Mouse (Mus musculus) small intestine, adult 2 months (tissue): Measurements from ENCODE around the gene Slc35e3. TPM values are rescaled to one million over a fixed set of nuclear protein-coding genes. Genes with fewer than 3 reads are reported as not detected.

Experiments
- H3K27ac ChIP-seq: fragments of 200-500 bp; 2 replicates; pipeline ENCODE4 v1.5.1; 2012; ENCODE audit warnings: low read depth, low read length, control low read depth, inconsistent platforms; ENCODE audit not compliant: insufficient read depth
- H3K27me3 ChIP-seq: fragments of 200-500 bp; 2 replicates; pipeline ENCODE4 v1.6.1; 2012; ENCODE audit warnings: mild to moderate bottlenecking, moderate library complexity, low read length, inconsistent platforms; ENCODE audit not compliant: control insufficient read depth, insufficient read depth
- H3K36me3 ChIP-seq: fragments of 200-500 bp; 2 replicates; pipeline ENCODE4 v1.6.1; 2012; ENCODE audit warnings: mild to moderate bottlenecking, low read length, control low read depth, inconsistent platforms; ENCODE audit not compliant: control insufficient read depth, insufficient read depth
- H3K4me1 ChIP-seq: fragments of 200-500 bp; 2 replicates; pipeline ENCODE4 v1.6.1; 2012; ENCODE audit warnings: low read length, inconsistent platforms, mixed read lengths; ENCODE audit not compliant: control insufficient read depth, insufficient read depth, insufficient read length
- H3K4me3 ChIP-seq: fragments of 200-500 bp; 2 replicates; pipeline ENCODE4 v1.5.1; 2012; ENCODE audit warnings: low read depth, mild to moderate bottlenecking, control low read depth, inconsistent platforms, low read length, moderate library complexity
- CTCF ChIP-seq: fragments of 200-500 bp; IDR thresholded peaks from 2 replicates; pipeline ENCODE4 v1.5.1; 2012; ENCODE audit warnings: low read depth, mild to moderate bottlenecking, control low read depth, inconsistent platforms, low read length, moderate library complexity, mixed read lengths; ENCODE audit not compliant: insufficient replicate concordance, insufficient read length; ENCODE audit errors: extremely low read depth
- POLR2A ChIP-seq: fragments of 200-500 bp; IDR thresholded peaks from 2 replicates; pipeline ENCODE4 v1.6.1; 2012; ENCODE audit warnings: low read depth, mild to moderate bottlenecking, control low read depth, inconsistent platforms, low read length, moderate library complexity
- WGBS: fragments of 180-500 bp; shearing (Covaris S2); methylation state at CpG from one replicate; pipeline ENCODE4 v1.1.7; 2018; 5-methylcytosine and 5-hydroxymethylcytosine counted together
- polyA plus RNA-seq: library from polyadenylated mRNA; depleted of rRNA; stranded (reverse); fragments of >200 nt; gene quantifications from 2 replicates; pipeline ENCODE4 v1.2.3, GENCODE M21; 2012

The Slc35e3 gene
- polyA plus RNA-seq, 1 experiment: 6.2 TPM

DNA sequence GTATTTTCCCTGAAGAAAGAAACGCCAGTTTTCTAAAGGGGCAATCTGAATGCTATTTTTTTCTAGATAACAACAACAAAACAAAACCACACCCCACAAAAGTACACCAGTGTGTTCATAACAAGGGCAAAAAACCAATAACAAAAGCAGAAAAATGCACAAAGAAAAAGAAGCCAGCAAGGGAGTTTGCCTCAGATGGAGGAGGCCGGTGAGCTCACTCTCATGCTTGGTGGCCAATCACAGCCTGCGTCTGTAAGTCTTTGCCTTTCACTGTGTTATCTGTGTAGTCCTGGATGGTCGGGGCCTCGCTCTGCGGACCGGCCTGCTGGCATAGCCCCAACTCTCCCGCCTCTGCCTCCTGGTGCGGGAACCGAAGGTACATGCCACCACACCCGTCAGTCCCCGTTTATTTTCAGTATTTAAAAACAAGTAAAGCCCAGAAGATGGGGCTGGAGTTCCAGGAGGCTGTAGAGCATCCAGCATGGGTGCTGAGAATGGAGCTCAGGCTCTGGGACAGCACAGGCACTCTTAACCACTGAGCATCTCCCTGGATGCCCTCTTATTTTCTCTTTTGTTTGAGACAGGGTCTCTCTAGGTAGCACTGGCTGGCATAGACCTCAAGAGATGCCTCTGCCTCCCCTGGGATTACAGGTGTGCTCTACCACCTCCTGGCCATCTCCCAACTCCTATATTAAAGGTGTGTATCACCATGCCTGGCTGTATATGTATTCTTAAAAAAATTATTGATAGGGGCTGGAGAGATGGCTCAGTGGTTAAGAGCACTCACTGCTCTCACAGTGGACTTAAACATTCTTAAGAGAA is 30.3 kb upstream of the Slc35e3 start:
- no peaks in the 10 kb centered on the region for H3K27me3 ChIP-seq
- no peak overlapping the region for H3K27ac ChIP-seq
- no peaks in the 10 kb centered on the region for H3K4me1 ChIP-seq
- 84% methylated on average over 12 of the region's 12 CpGs for WGBS
- H3K4me3 ChIP-seq: no peak overlapping the region
- TF ChIP-seq POLR2A (no peak), CTCF (no peak)
- H3K36me3 ChIP-seq: peaks cover 54% of the 10 kb centered on the region

DNA sequence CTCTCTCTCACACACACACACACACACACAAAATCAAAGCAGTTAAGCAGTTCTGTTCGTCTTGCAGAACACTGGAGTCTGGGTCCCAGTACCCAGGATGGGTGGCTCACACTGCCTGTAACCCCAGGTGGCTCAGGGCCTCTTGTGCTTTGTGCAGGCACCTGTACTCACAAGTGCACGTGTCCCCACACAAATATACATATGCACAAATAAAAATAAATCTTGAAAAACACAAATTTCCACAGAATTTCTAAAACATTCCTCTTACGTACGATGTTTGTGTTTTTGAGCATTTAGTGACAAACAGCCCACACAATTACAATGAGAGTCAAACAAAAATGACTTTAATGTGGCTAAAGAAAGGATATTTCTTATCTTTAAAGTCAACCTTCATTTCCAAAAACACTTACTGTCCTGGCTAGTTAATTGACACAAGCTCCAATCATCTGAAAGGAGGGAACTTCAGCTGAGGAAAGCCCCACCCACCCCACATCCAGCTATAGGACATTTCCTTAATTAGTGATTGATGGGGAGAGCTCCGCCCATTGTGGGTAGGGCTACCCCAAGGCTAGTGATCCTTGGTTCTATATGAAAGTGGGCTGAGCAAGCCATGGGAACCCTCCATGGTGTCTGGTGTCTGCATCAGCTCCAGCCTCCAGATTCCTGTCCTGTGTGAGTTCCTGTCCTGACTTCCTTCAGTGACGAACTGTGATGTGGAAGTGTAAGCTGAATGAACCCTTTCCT is 29.4 kb upstream of the Slc35e3 start:
- H3K36me3 ChIP-seq: peaks cover 54% of the 10 kb centered on the region
- H3K27ac ChIP-seq: no peak overlapping the region
- H3K4me1 ChIP-seq: no peaks in the 10 kb centered on the region
- no peaks in the 10 kb centered on the region for H3K27me3 ChIP-seq
- H3K4me3 ChIP-seq: no peak overlapping the region
- no peak for TF ChIP-seq POLR2A
- TF ChIP-seq CTCF: no peak
- 92% methylated on average over 6 of the region's 6 CpGs for WGBS

DNA sequence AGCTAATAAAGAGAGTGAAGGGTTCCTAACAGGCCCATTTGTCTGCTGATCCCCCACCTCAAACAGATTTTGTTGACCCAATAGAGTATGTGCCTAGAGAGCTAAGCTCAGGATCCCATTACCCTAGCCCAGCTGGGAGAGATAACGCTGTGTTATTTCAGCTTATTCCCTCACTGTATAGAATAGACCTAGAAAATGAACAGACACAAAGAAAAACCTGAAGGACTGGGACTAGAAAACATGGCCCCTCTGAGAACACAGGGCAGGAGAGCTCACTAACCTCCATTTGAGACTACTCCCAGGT is 28.6 kb upstream of the Slc35e3 start:
- WGBS: 95% methylated on average over 1 of the region's 1 CpGs
- no peak overlapping the region for H3K27ac ChIP-seq
- H3K4me1 ChIP-seq: no peaks in the 10 kb centered on the region
- no peaks in the 10 kb centered on the region for H3K27me3 ChIP-seq
- no peak overlapping the region for H3K4me3 ChIP-seq
- TF ChIP-seq CTCF: no peak
- no peak for TF ChIP-seq POLR2A
- H3K36me3 ChIP-seq: peaks cover 57% of the 10 kb centered on the region

DNA sequence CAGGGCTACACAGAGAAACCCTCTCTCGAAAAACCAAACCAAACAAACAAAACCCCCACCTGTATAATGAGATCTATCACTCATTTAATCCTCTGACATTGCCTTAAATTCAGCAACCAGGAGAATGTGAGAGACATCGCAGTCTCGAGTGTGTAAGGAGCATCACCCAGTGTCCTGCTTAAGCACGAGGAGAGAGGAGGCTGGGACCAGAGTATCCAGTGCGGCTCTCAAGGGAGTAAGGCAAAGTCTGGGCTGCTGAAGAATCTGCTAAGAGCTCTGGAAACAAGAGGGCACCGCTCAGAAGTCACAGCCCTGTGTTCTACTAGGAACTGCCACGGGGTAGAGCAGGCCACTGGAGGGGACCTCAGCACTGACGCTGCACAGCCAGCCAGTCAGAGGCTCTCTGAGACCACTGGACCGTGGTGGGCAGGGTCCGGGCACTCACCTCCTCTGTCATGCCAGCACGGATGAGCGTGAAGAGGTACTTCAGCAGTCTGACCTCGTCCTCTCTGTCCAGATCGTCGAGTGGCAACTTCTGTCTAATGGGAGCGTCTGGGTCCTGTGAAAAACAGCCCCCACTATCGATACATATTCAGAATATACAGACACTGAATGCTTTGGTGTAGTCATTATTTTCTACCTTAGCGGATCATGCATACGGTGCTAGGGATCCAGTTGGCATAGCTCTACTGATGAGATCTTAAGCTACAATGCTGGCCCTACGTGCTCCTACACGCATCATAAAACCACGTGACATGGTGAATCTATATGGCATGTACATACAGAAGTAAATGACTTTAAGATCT is 28.0 kb upstream of the Slc35e3 start:
- Histone ChIP-seq H3K4me3 (no peak overlapping the region), H3K36me3 (peaks cover 57% of the 10 kb centered on the region), H3K27ac (no peak overlapping the region), H3K27me3 (no peaks in the 10 kb centered on the region), H3K4me1 (no peaks in the 10 kb centered on the region)
- 93% methylated on average over 22 of the region's 22 CpGs for WGBS
- TF ChIP-seq POLR2A (no peak), CTCF (no peak)

DNA sequence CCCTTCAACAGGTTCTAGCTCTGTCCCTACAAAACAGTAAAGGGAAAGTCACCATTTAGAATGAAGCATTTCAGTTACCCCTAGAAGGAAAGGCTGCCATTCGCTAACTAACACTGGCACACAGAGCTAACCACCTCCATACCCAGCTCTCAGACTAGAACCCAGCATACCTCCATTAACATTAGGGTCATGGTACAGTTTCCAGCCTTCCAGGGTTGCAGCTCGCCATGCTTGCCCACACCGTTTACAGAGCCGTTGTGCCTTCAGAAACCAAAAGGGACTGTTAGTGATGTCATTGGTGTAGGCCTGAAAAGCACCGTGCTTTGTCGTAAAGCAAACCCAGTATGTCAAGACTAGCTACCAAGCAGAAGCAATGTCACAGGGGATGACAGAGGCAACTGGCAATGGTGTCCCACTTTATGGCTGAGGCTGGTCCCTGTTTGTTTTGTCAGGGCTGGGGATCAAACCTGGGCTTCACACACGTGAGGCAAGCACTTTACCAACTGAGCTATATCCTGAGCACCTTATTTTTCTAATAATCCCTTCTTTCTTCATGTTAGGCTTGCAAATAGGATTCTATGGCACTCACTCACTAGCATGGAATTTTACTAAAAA is 27.0 kb upstream of the Slc35e3 start:
- H3K4me1 ChIP-seq: no peaks in the 10 kb centered on the region
- H3K4me3 ChIP-seq: no peak overlapping the region
- H3K27ac ChIP-seq: no peak overlapping the region
- no peak for TF ChIP-seq CTCF
- no peak for TF ChIP-seq POLR2A
- WGBS: 96% methylated on average over 7 of the region's 7 CpGs
- no peaks in the 10 kb centered on the region for H3K27me3 ChIP-seq
- H3K36me3 ChIP-seq: peaks cover 54% of the 10 kb centered on the region

DNA sequence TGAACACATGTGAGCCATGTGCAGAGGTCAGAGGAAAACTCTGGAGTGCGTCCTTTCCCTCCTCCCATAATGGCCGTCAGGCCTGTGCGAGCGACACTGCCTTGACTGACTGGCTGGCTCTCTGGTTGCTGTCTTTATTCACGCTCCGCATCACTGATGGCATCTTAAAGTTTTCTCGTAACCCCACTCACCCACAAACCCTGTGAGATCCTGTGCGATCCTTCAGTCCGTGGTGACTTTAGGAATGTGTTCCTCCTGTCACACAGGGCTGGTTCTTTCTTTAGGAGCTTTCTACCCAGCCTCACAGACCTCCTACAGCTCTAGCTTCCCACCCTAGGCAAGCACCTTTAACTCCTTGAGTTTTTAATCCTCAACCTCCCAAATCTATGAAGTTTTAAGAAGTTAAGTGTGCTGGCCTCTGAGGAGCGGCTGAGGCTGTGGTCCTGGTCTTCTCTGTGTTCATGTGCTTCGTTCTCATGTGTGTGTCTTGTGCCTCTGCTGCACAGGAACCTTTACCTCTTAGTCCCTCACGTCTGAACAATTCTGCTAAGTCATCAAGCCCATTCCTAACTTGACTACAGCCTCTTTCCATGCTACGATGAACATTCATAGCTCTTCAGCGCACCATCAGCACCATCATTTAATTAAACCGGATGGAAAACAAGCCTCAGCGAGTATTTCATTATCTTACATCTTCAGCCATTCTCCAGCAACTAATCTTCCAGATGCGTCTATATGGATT is 26.4 kb upstream of the Slc35e3 start:
- no peak overlapping the region for H3K27ac ChIP-seq
- H3K36me3 ChIP-seq: peaks cover 53% of the 10 kb centered on the region
- WGBS: 96% methylated on average over 17 of the region's 17 CpGs
- no peak overlapping the region for H3K4me3 ChIP-seq
- H3K4me1 ChIP-seq: no peaks in the 10 kb centered on the region
- H3K27me3 ChIP-seq: no peaks in the 10 kb centered on the region
- TF ChIP-seq CTCF (no peak), POLR2A (no peak)
